Mouse (Mus musculus): ENCODE measurements around the gene Avpi1. TPM values are rescaled to one million over a fixed set of nuclear protein-coding genes. Genes with fewer than 3 reads are reported as not detected.

Gene Avpi1
- polyA plus RNA-seq, 1 experiment from 2014 or later: 12.9 TPM

DNA sequence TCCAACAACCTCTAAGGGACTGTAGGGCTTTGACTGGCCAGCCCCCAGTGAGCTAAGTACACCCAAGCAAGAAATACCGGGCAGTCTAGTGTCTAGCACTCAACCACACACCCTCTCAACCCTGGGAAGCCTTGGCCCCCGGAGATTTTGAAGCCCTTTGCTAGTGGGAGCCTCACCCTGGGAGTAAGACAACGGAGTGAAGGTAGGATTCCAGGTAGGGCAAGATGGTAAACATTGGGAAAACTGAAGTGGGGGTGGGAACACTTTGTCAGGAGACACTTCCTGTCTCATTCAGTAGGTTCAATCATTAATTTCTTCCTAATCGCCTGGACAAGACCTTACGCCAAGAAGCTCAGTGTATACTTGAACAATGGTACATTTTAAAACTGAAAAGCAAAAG, 1.8 kb downstream of the Avpi1 start:
- peaks cover 3% of the 10 kb centered on the region; the same call in 1 of the 2 replicates for H3K27me3 ChIP-seq (ENCODE audit: control insufficient read depth, insufficient read depth, low read length)
- ATAC-seq (ENCODE audit: low FRiP score): no peak
- peaks cover 6% of the 10 kb centered on the region for H3K4me1 ChIP-seq (ENCODE audit: control insufficient read depth, insufficient read depth, low read length)
- H3K4me3 ChIP-seq (ENCODE audit: low read depth, low read length): no peak overlapping the region
- 93% methylated on average over 5 of the region's 5 CpGs for WGBS
- DNase-seq (ENCODE audit: low spot score, missing footprints): no peak
- H3K27ac ChIP-seq (ENCODE audit: low read depth, low read length): no peak overlapping the region
- no peak overlapping the region for H3K4me2 ChIP-seq
- H3K9ac ChIP-seq (ENCODE audit: low read length): no peak overlapping the region
- no peaks in the 10 kb centered on the region for H3K36me3 ChIP-seq (ENCODE audit: control insufficient read depth, insufficient read depth, low read length)
- no peaks in the 10 kb centered on the region for H3K9me3 ChIP-seq (ENCODE audit: control insufficient read depth, low read length)

DNA sequence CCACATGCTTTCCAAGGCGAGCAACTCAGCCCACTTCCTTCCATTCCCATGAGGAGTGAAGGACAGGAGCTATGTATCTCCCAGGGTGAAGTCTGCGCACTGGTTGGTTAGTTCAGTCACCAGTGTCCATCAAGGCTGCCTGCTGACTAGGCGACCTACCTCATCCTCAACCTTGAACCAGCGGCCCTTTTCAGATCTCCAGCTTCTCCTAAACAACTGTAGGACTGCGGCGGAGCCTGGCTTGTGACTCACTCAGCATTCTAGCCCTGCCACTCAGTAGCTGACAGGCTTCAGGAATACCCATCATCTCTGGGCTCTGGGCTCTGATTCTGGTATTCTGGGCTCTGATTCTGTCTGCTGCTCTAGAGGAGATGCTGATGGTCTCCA, 2.6 kb downstream of the Avpi1 start:
- Histone ChIP-seq H3K4me3 (ENCODE audit: low read depth, low read length) (no peak overlapping the region), H3K9ac (ENCODE audit: low read length) (no peak overlapping the region), H3K9me3 (ENCODE audit: control insufficient read depth, low read length) (no peaks in the 10 kb centered on the region), H3K27me3 (ENCODE audit: control insufficient read depth, insufficient read depth, low read length) (peaks cover 3% of the 10 kb centered on the region; the same call in 1 of the 2 replicates), H3K4me1 (ENCODE audit: control insufficient read depth, insufficient read depth, low read length) (peaks cover 6% of the 10 kb centered on the region), H3K36me3 (ENCODE audit: control insufficient read depth, insufficient read depth, low read length) (peaks cover 4% of the 10 kb centered on the region), H3K4me2 (no peak overlapping the region), H3K27ac (ENCODE audit: low read depth, low read length) (no peak overlapping the region)
- WGBS: 91% methylated on average over 6 of the region's 6 CpGs
- DNase-seq (ENCODE audit: low spot score, missing footprints): no peak
- ATAC-seq (ENCODE audit: low FRiP score): no peak

GRCm38 (mm10) chr19:42125501-42126218, 3.2 kb downstream of the Avpi1 start:
- no peak for DNase-seq (ENCODE audit: low spot score, missing footprints)
- Histone ChIP-seq H3K27me3 (ENCODE audit: control insufficient read depth, insufficient read depth, low read length) (peaks cover 3% of the 10 kb centered on the region; the same call in 1 of the 2 replicates), H3K9ac (ENCODE audit: low read length) (no peak overlapping the region), H3K36me3 (ENCODE audit: control insufficient read depth, insufficient read depth, low read length) (peaks cover 6% of the 10 kb centered on the region), H3K4me3 (ENCODE audit: low read depth, low read length) (no peak overlapping the region), H3K4me2 (no peak overlapping the region), H3K27ac (ENCODE audit: low read depth, low read length) (no peak overlapping the region), H3K9me3 (ENCODE audit: control insufficient read depth, low read length) (no peaks in the 10 kb centered on the region), H3K4me1 (ENCODE audit: control insufficient read depth, insufficient read depth, low read length) (peaks cover 6% of the 10 kb centered on the region)
- no peak for ATAC-seq (ENCODE audit: low FRiP score)
- WGBS: 85% methylated on average over 11 of the region's 11 CpGs

GRCm38 (mm10) chr19:42124684-42125083, 4.2 kb downstream of the Avpi1 start:
- H3K4me3 ChIP-seq (ENCODE audit: low read depth, low read length): no peak overlapping the region
- no peak overlapping the region for H3K9ac ChIP-seq (ENCODE audit: low read length)
- ATAC-seq (ENCODE audit: low FRiP score) (no peak), DNase-seq (ENCODE audit: low spot score, missing footprints) (no peak)
- 88% methylated on average over 13 of the region's 13 CpGs for WGBS
- H3K4me1 ChIP-seq (ENCODE audit: control insufficient read depth, insufficient read depth, low read length): peaks cover 6% of the 10 kb centered on the region
- peaks cover 6% of the 10 kb centered on the region for H3K36me3 ChIP-seq (ENCODE audit: control insufficient read depth, insufficient read depth, low read length)
- H3K9me3 ChIP-seq (ENCODE audit: control insufficient read depth, low read length): no peaks in the 10 kb centered on the region
- no peak overlapping the region for H3K27ac ChIP-seq (ENCODE audit: low read depth, low read length)
- peaks cover 3% of the 10 kb centered on the region; the same call in 1 of the 2 replicates for H3K27me3 ChIP-seq (ENCODE audit: control insufficient read depth, insufficient read depth, low read length)
- no peak overlapping the region for H3K4me2 ChIP-seq

DNA sequence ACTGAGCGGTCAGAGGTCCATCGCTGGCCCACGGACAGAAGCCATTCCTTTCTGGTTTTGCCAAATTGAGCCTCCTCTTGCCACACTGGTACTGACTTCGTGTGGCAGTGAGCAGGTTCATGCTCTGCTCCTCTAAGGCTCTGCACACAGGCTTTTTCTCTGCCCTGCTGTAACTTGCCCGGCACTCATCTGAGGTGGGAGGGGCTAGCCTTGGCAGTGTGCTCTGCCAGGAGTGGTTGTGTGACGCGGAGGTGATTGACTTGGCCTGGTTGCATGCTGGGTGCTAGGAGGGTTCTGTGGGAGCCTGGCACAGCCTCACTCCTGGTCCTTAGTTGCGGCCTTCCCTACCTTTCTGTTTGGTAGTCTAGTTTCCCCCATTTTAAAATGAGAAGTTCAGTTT, 8.4 kb downstream of the Avpi1 start:
- WGBS: 92% methylated on average over 8 of the region's 8 CpGs
- DNase-seq (ENCODE audit: low spot score, missing footprints) (no peak), ATAC-seq (ENCODE audit: low FRiP score) (no peak)
- Histone ChIP-seq H3K9me3 (ENCODE audit: control insufficient read depth, low read length) (no peaks in the 10 kb centered on the region), H3K27ac (ENCODE audit: low read depth, low read length) (no peak overlapping the region), H3K9ac (ENCODE audit: low read length) (no peak overlapping the region), H3K4me3 (ENCODE audit: low read depth, low read length) (no peak overlapping the region), H3K4me2 (no peak overlapping the region), H3K4me1 (ENCODE audit: control insufficient read depth, insufficient read depth, low read length) (no peaks in the 10 kb centered on the region), H3K27me3 (ENCODE audit: control insufficient read depth, insufficient read depth, low read length) (no peaks in the 10 kb centered on the region), H3K36me3 (ENCODE audit: control insufficient read depth, insufficient read depth, low read length) (peaks cover 12% of the 10 kb centered on the region)

- Histone ChIP-seq H3K4me2 (no peak overlapping the region), H3K36me3 (ENCODE audit: control insufficient read depth, insufficient read depth, low read length) (peaks cover 12% of the 10 kb centered on the region), H3K4me1 (ENCODE audit: control insufficient read depth, insufficient read depth, low read length) (no peaks in the 10 kb centered on the region), H3K27ac (ENCODE audit: low read depth, low read length) (no peak overlapping the region), H3K9ac (ENCODE audit: low read length) (no peak overlapping the region), H3K4me3 (ENCODE audit: low read depth, low read length) (no peak overlapping the region), H3K9me3 (ENCODE audit: control insufficient read depth, low read length) (no peaks in the 10 kb centered on the region), H3K27me3 (ENCODE audit: control insufficient read depth, insufficient read depth, low read length) (no peaks in the 10 kb centered on the region)
- WGBS: 88% methylated on average over 5 of the region's 5 CpGs
- no peak for ATAC-seq (ENCODE audit: low FRiP score)
- no peak for DNase-seq (ENCODE audit: low spot score, missing footprints)
Measured at GRCm38 (mm10) chr19:42118596-42118995, 10.3 kb downstream of the Avpi1 start.

DNA sequence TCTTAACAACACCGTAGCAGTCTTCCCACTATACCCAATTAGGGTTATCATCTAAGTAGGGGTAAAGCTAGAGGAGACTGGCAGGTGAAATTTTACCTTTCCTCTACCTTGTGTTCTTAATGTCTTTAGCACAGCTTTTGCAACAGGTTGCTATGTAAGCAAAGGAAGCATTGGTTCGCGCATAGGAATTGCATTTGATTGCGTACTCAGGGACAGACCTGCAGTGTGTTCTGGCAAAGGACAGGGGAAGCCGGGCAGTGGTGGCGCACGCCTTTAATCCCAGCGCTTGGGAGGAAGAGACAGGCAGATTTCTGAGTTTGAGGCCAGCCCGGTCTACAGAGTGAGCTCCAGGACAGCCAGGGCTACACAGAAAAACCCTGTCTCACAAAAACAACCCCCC, 10.7 kb downstream of the Avpi1 start:
- Histone ChIP-seq H3K27ac (ENCODE audit: low read depth, low read length) (no peak overlapping the region), H3K4me2 (no peak overlapping the region), H3K4me3 (ENCODE audit: low read depth, low read length) (no peak overlapping the region), H3K9ac (ENCODE audit: low read length) (no peak overlapping the region), H3K9me3 (ENCODE audit: control insufficient read depth, low read length) (no peaks in the 10 kb centered on the region), H3K27me3 (ENCODE audit: control insufficient read depth, insufficient read depth, low read length) (no peaks in the 10 kb centered on the region), H3K4me1 (ENCODE audit: control insufficient read depth, insufficient read depth, low read length) (no peaks in the 10 kb centered on the region), H3K36me3 (ENCODE audit: control insufficient read depth, insufficient read depth, low read length) (peaks cover 12% of the 10 kb centered on the region)
- ATAC-seq (ENCODE audit: low FRiP score) (no peak), DNase-seq (ENCODE audit: low spot score, missing footprints) (no peak)
- 94% methylated on average over 9 of the region's 9 CpGs for WGBS

- ATAC-seq (ENCODE audit: low FRiP score): no peak
- Histone ChIP-seq H3K9me3 (ENCODE audit: control insufficient read depth, low read length) (no peaks in the 10 kb centered on the region), H3K4me3 (ENCODE audit: low read depth, low read length) (no peak overlapping the region), H3K36me3 (ENCODE audit: control insufficient read depth, insufficient read depth, low read length) (peaks cover 7% of the 10 kb centered on the region; the same call in 1 of the 2 replicates), H3K4me1 (ENCODE audit: control insufficient read depth, insufficient read depth, low read length) (no peaks in the 10 kb centered on the region), H3K9ac (ENCODE audit: low read length) (no peak overlapping the region), H3K4me2 (no peak overlapping the region), H3K27ac (ENCODE audit: low read depth, low read length) (no peak overlapping the region), H3K27me3 (ENCODE audit: control insufficient read depth, insufficient read depth, low read length) (no peaks in the 10 kb centered on the region)
- WGBS: 87% methylated on average over 4 of the region's 4 CpGs
- DNase-seq (ENCODE audit: low spot score, missing footprints): no peak
Measured at GRCm38 (mm10) chr19:42115783-42116335, 13.0 kb downstream of the Avpi1 start.

- H3K4me2 ChIP-seq: no peak overlapping the region
- H3K27ac ChIP-seq (ENCODE audit: low read depth, low read length): no peak overlapping the region
- ATAC-seq (ENCODE audit: low FRiP score) (no peak), DNase-seq (ENCODE audit: low spot score, missing footprints) (no peak)
- 89% methylated on average over 9 of the region's 9 CpGs for WGBS
- H3K4me3 ChIP-seq (ENCODE audit: low read depth, low read length): no peak overlapping the region
- H3K4me1 ChIP-seq (ENCODE audit: control insufficient read depth, insufficient read depth, low read length): no peaks in the 10 kb centered on the region
- peaks cover 4% of the 10 kb centered on the region; the same call in 1 of the 2 replicates for H3K36me3 ChIP-seq (ENCODE audit: control insufficient read depth, insufficient read depth, low read length)
- H3K9me3 ChIP-seq (ENCODE audit: control insufficient read depth, low read length): no peaks in the 10 kb centered on the region
- H3K27me3 ChIP-seq (ENCODE audit: control insufficient read depth, insufficient read depth, low read length): no peaks in the 10 kb centered on the region
- H3K9ac ChIP-seq (ENCODE audit: low read length): no peak overlapping the region
Measured at GRCm38 (mm10) chr19:42104681-42105080, 24.2 kb downstream of the Avpi1 start.
